Mouse (Mus musculus) activated CD4-positive, CD25-positive, alpha-beta regulatory T cell, adult 4 months (primary cell): ENCODE measurements around the gene Rabgap1l. TPM values are rescaled to one million over a fixed set of nuclear protein-coding genes. Genes with fewer than 3 reads are reported as not detected.

Experiments used
- ATAC-seq: one replicate; pipeline ENCODE4 v1.8.0; 2017
- polyA plus RNA-seq, 2 experiments: library from polyadenylated mRNA; unstranded; fragments of 100-300 nt; shearing (Covaris generic); gene quantifications; one replicate each; pipeline ENCODE4 v1.2.1; 2017

Gene Rabgap1l
- polyA plus RNA-seq, 2 experiments from 2014 or later: 250 to 264 TPM

- ATAC-seq: no peak
Observed at GRCm38 (mm10) chr1:160277940-160278682, 514.9 kb downstream of the Rabgap1l start.

DNA sequence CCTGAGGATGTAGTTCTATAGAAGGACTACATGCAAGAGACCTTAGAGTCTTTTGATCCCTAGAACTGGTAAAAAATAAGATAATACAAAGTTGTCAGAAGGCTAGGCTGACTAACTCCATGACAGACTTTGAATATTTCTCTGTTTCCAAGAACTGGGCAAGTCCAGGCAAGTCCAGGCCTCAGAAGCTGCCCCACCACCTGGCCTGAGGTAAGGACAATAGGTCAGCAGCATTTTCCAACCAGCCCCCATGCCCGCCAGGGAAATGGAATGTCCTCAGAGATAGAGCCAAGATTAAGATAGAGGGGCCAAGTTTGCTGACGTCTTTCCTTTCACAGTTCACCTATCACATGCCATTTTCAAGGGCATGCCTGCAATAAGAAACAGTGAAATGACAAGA is 517.8 kb downstream of the Rabgap1l start:
- no peak for ATAC-seq

DNA sequence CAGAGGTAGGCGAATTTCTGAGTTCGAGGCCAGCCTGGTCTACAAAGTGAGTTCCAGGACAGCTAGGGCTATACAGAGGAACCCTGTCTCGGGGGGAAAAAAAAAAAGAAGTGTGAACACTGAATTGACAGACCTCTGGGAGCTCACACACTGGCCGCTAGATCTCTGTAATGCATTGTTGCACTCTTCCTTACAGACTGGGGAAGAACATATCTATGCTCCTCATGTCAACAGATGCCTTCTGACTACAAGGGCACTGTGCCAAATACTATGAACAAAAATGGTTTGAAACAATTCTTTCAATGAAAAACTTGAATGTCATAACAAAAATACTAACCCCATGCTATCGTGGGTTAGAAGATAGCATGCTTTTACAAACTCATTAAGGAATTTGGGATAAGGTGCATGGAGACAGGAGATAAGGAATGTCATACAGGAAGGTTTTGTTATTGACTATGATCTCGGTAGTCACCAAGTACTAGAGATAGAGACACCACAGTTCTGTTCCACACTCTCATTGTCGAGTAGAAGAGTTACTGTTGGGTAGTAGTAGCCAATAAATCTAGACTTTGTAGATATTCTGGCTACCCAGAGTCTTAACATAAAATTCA is 519.8 kb downstream of the Rabgap1l start:
- ATAC-seq: no peak

GRCm38 (mm10) chr1:160271282-160271967 is 521.6 kb downstream of the Rabgap1l start:
- ATAC-seq: no peak

DNA sequence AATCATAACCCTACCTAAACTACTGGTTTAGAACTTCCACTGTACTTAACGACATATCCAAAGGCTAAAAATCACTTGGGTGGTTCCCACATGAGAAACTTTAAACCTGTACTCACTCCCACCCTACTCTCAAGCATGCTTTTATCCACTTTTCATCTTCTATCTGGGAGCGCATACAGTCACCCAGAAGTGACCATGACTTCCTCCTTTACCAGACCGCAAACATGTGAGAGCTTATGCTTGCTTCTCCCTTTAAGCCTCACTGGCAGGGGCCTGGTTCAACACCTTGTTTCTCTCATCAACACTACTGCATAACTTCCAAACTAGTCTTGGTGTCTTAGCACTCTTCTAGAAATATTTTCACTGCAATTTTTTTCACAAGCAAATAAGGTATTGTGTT is 524.7 kb downstream of the Rabgap1l start:
- ATAC-seq: no peak

- no peak for ATAC-seq
Observed at GRCm38 (mm10) chr1:160263630-160264346, 529.2 kb downstream of the Rabgap1l start.

- no peak for ATAC-seq
Observed at GRCm38 (mm10) chr1:160263053-160263452, 530.0 kb downstream of the Rabgap1l start.

GRCm38 (mm10) chr1:160262415-160262814 is 530.6 kb downstream of the Rabgap1l start:
- ATAC-seq: no peak

GRCm38 (mm10) chr1:160261849-160262248 is 531.2 kb downstream of the Rabgap1l start:
- no peak for ATAC-seq

DNA sequence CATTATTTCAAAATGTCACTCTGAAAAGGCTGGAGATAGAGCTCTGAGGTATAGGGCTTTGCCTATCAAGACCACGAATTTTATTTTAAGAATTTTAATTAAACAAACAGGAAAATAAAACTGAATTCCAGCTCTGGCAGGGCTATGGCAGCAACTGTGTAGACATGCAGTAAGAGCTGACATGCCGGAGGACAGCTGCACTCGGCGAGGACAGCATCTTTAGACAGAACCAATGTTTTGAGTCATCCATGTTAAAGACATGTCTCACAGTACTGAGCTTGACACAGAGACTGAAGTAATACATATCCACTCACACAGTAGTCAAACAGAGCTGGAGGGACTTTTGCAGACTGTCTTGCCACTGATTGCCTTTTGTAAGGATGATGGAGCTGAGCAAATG is 532.4 kb downstream of the Rabgap1l start:
- ATAC-seq: no peak

DNA sequence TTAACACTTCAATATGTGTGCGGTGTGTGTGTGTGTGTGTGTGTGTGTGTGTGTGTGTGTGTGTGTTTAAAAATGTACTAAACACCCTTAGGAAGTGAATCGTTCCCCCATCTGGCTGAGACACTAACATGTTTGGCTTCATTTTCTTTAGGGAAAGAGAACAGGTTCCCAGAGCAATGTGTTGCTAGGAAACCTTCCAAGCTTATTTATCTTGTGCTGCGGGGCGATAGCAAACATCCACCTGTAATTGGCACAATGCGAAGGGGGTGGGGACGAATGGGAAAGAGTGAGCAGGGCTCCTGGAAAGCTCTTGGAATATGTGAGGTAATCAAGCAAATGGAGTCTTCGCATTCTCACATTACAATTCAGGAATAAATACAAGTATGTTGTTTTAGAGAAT is 533.1 kb downstream of the Rabgap1l start:
- no peak for ATAC-seq

GRCm38 (mm10) chr1:160253108-160253507 is 539.9 kb downstream of the Rabgap1l start:
- ATAC-seq: no peak

GRCm38 (mm10) chr1:160251388-160252007 is 541.5 kb downstream of the Rabgap1l start:
- no peak for ATAC-seq

- no peak for ATAC-seq
Observed at GRCm38 (mm10) chr1:160250782-160251181, 542.2 kb downstream of the Rabgap1l start.

DNA sequence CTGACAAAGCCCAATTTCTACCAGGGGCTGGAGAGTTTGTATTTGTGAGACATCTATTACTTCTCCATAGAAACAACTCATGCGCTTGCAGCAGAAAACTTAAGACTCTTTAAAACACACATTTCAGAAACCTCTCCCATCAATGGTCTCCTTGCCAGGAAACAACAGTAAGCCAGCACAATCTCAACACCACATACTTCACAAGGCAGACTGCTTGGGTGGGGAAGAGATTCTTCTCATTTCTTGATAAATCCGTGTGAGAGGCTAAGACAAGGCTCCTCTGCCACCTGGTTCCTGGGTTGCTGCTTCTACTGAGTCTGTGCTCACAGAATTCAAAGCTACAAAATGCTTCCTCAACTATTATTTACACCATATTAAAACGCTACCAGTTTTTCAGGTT is 543.2 kb downstream of the Rabgap1l start:
- no peak for ATAC-seq

DNA sequence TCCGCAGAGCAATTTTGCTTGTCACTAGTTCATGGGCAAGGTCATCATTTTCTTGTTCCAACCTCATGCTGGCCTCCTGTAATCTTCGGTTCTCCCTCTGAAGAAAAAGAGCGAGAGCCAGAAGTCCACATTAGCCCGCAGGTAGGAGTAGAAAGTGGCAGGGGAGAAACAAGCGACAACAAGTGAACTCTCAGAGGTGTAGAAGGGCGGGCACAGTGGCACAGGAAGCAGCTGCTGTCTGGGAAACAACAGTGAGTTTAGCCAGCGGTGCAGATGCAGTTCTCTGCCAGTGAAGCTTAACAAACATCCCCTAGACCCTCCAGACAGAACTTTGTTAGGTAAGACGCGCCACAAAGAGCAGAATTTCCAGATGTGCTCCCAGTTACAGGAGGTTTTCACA is 545.5 kb downstream of the Rabgap1l start:
- ATAC-seq: peak; percentile 55

DNA sequence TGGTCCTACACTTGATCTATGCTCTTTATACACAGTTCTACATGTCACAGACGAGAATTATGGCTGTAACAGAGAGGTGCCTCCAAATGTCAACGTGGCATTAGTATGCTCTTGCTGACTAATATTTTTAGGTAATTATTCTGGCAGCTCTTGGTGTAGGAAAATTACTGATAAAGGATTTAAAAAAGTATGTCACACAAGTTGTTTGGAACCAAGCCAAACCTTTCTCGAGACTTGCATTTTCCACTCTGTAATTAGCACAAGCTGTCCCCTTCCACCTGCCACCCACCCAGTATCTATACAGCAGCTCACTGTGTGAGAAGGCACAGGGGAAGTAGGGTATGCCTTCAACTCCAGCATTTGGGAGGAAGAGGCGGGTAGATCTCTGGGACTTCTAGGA is 546.2 kb downstream of the Rabgap1l start:
- peak; percentile 30 for ATAC-seq

DNA sequence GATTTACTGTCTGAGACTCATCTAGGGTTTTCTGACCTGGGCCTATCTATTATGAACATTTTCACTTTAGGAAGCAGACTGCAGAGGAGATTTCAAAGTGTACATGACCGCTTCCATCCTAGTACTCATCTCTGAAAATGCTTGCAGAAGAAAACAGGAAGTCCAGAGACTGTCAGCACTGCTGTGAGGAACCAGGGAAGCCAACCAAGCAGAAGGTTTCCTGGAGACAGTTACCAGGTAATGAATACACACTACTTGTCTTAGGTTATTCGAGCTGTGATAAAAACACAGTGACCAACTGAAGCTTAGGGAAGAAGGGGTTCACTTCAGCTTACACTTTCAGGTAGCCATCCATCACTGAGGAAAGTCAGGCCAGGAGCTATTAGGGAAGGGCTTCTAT is 547.1 kb downstream of the Rabgap1l start:
- peak; percentile 63 for ATAC-seq

DNA sequence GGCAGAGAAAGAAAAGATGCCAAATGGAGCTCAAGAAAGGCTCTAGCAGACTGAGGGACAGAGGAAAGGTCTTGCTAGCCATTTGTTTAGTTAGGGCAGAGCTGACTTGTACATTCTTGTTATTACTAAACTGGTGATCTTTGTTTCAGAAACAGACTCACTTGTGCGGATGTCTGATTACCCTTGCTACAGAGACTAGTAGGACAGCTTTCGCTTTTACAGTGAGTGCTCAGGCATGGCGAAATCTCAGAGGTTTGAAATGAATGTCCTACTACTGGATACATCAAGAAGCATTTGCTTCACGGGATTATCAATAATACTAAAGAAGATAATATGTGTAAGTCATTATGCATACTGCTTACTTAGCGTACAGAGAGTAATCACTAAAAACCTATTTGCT is 548.3 kb downstream of the Rabgap1l start:
- peak; percentile 36 for ATAC-seq

DNA sequence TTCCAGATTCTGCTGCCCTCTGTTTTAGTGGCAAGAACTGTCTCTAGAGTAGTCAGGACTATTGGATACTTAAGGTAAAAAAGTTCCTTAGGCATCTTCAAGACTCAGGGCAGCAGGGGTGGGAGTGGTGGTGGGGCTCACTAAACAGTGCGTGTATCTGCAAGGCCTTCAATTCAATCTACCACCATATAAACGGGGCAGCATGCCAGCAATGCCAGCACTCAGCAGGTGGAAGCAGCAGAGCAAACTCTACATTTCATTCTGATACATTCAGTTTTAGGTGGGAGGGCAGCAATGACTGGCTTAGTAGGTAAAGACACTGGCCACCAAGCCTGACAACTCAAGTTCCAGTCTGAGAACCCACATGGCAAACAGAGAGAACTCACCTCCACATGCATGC is 552.9 kb downstream of the Rabgap1l start:
- ATAC-seq: no peak

DNA sequence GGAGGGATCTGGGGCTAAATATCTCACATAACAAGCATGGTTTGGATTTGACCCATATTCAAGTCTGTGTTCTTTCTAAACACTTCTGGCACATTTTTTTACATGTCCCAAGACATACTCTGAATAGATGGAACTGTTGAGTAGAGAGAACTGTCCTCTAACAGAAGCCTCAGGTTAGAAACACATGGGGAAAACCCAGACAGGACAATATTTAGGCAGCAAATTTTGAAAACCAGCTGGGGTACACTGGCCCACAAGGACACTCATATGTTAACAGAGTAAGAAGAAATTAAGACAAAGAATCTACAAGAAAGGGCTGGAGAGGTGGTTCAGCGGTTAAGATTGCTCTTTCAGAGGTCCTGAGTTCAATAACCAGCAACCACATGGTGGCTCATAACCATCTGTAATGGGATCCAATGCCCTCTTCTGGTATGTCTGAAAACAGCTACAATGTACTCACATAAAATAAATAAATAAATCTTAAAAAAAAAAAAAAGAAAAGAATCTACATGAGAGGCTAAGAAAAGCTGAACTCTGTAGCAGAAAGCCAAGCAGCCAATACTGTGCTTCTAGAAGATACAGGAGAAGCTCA is 554.1 kb downstream of the Rabgap1l start:
- ATAC-seq: no peak

GRCm38 (mm10) chr1:160237981-160238380 is 555.0 kb downstream of the Rabgap1l start:
- ATAC-seq: no peak
